Mouse (Mus musculus): ENCODE measurements around the gene Hoxc4.

GRCm38 (mm10) chr15:102988078-102988477, 30.7 kb upstream of the Hoxc4 start:
- TF ChIP-seq ZC3H11A (IDR thresholded peaks at IDR 0.05; ENCODE audit: borderline replicate concordance, low read depth, low read length) (no peak), CHD2 (IDR thresholded peaks at IDR 0.05; ENCODE audit: low read depth, low read length) (no peak)
